Comparison of ENCODE assay signal across 12 mouse cellular contexts in genomic region chr6:86765637-86766059, GRCm38 (mm10). TPM values are rescaled to one million over a fixed set of nuclear protein-coding genes. Genes with fewer than 3 reads are reported as not detected.
DNase-seq lines count a peak whose midpoint lies in the region; ATAC-seq and TF ChIP-seq lines count a peak whose summit lies in the region.
"Had no signal": no experiment of that assay in that cellular context is flagged by ENCODE, and none has a peak within 500 bp of the region (broad histone marks: within the 10 kb centered on the region; RNA-seq: fewer than 3 reads in every experiment).

No protein-coding gene starts in this region.

- 0 out of 2 replicates have a peak, but pooled peaks have one; percentile 28 for TF ChIP-seq EP300 in lung, postnatal 0 days (IDR thresholded peaks at IDR 0.05)

- H3K9me3 ChIP-seq in lung, postnatal 0 days (ENCODE audit: low read length): no peaks in the 10 kb centered on the region
- H3K9me3 ChIP-seq: embryonic facial prominence, embryonic 10.5 days; limb, embryonic 13.5 days had no signal

- no peak overlapping the region for H3K9ac ChIP-seq in lung, postnatal 0 days (replicated peaks; ENCODE audit: low read depth)
- H3K9ac ChIP-seq: limb, embryonic 13.5 days had no signal

- DNase-seq in thymus, postnatal 0 days (ENCODE audit: low spot score): peak; percentile 37
- DNase-seq in thymus, adult 18-20 months: no peak
- DNase-seq in kidney, postnatal 25 days: peak; percentile 52 to 83
- DNase-seq in lung, postnatal 0 days (ENCODE audit: low spot score): peak; percentile 83
- DNase-seq in urinary bladder, postnatal 36 days (ENCODE audit: low spot score in 2 of 2): peak; percentile 47 to 48
- no peak for DNase-seq in layer of hippocampus, adult 8-10 months (ENCODE audit: low spot score in 2 of 2)
- no peak for DNase-seq in layer of hippocampus, adult 11-12 months (ENCODE audit: low spot score)
- DNase-seq: right cerebral cortex, adult 18-20 months had no signal

- no peak overlapping the region for H3K27ac ChIP-seq in lung, postnatal 0 days (ENCODE audit: low read length)
- H3K27ac ChIP-seq: embryonic facial prominence, embryonic 10.5 days; limb, embryonic 13.5 days had no signal

- peak; percentile 83 for ATAC-seq in lung, postnatal 0 days
- no peak for ATAC-seq in erythroblast, adult 5-6 weeks (replicated peaks; ENCODE audit: low FRiP score, poor library complexity, severe bottlenecking)

- peak; percentile 39 for TF ChIP-seq CTCF in lung, postnatal 0 days (IDR thresholded peaks at IDR 0.05)

- H3K4me1 ChIP-seq in lung, postnatal 0 days (ENCODE audit: insufficient read depth, low read depth, low read length): no peaks in the 10 kb centered on the region
- H3K4me1 ChIP-seq: embryonic facial prominence, embryonic 10.5 days; limb, embryonic 13.5 days had no signal

- no peaks in the 10 kb centered on the region for H3K36me3 ChIP-seq in lung, postnatal 0 days (ENCODE audit: insufficient read depth, low read length)
- H3K36me3 ChIP-seq: embryonic facial prominence, embryonic 10.5 days; limb, embryonic 13.5 days had no signal

- H3K4me3 ChIP-seq in lung, postnatal 0 days (ENCODE audit: low read depth, low read length): no peak overlapping the region
- H3K4me3 ChIP-seq: embryonic facial prominence, embryonic 10.5 days; limb, embryonic 13.5 days; myocyte had no signal

- H3K27me3 ChIP-seq in lung, postnatal 0 days (replicated peaks; ENCODE audit: insufficient read depth, low read length): no peaks in the 10 kb centered on the region
- H3K27me3 ChIP-seq: limb, embryonic 13.5 days had no signal

- no peak overlapping the region for H3K4me2 ChIP-seq in lung, postnatal 0 days (replicated peaks; ENCODE audit: low read depth, low read length)
- H3K4me2 ChIP-seq: limb, embryonic 13.5 days had no signal

- WGBS in lung, postnatal 0 days: 35% methylated on average over 6 of the region's 6 CpGs

RNA-seq across cellular contexts. Expression of gene Anxa4, which starts 27.7 kb away (rescaled TPM):
- 33.6 and 34.0 TPM in 2 replicates for polyA plus RNA-seq in thymus, postnatal 0 days (2015; fragmentation: Nextera tagmentation; extraction: Ambion mirVana)
- polyA plus RNA-seq in lung, postnatal 0 days (2015; fragmentation: Nextera tagmentation; extraction: Ambion mirVana): 167 and 208 TPM in 2 replicates
- 3.7 and 5.9 TPM in 2 replicates for total RNA-seq in erythroblast, adult 5-6 weeks (2015; ENCODE audit: low replicate concordance)
- 3.7 and 8.4 TPM in 2 replicates for total RNA-seq in erythroblast, adult 5-6 weeks (2017; ENCODE audit: low replicate concordance)
- total RNA-seq in layer of hippocampus, adult 8-10 months (2022): 10 to 100 TPM in 1 of 4 experiments, 1 to 10 TPM in 3; 6.2 to 19.2 (median 8.1) TPM

RNA-seq across cellular contexts. Expression of gene Gmcl1, which starts 32.5 kb away (rescaled TPM):
- polyA plus RNA-seq in thymus, postnatal 0 days (2015; fragmentation: Nextera tagmentation; extraction: Ambion mirVana): 30.6 and 37.0 TPM in 2 replicates
- polyA plus RNA-seq in lung, postnatal 0 days (2015; fragmentation: Nextera tagmentation; extraction: Ambion mirVana): 12.2 and 17.7 TPM in 2 replicates
- 4.4 and 9.0 TPM in 2 replicates for total RNA-seq in erythroblast, adult 5-6 weeks (2015; ENCODE audit: low replicate concordance)
- 4.9 and 5.4 TPM in 2 replicates for total RNA-seq in erythroblast, adult 5-6 weeks (2017; ENCODE audit: low replicate concordance)
- total RNA-seq in layer of hippocampus, adult 8-10 months (2022): 10 to 100 TPM; 30.3 to 35.5 (median 31.5) TPM

Comparison
In these comparisons a context has a peak if more than half of its experiments do, and no peak if none do; other contexts are left out.
1. DNase-seq: peak in thymus, postnatal 0 days (single experiment), kidney, postnatal 25 days (2 of 2), lung, postnatal 0 days (single experiment) and urinary bladder, postnatal 36 days (2 of 2); none in thymus, adult 18-20 months (0 of 2), layer of hippocampus, adult 8-10 months (0 of 2) and layer of hippocampus, adult 11-12 months (single experiment).